Mouse (Mus musculus): ENCODE results near the gene Rbm17. TPM values are rescaled to one million over a fixed set of nuclear protein-coding genes. Genes with fewer than 3 reads are reported as not detected.
A peak's percentile ranks its signal among the peaks of the same experiment; 100 is the strongest.
"Not testable (repeated sequence)": the region's sequence is repeated elsewhere in the genome, so short reads cannot be mapped to it uniquely, and the experiment has no call there.

The Rbm17 gene
- polyA plus RNA-seq, 1 experiment from 2014 or later = 140 TPM

DNA sequence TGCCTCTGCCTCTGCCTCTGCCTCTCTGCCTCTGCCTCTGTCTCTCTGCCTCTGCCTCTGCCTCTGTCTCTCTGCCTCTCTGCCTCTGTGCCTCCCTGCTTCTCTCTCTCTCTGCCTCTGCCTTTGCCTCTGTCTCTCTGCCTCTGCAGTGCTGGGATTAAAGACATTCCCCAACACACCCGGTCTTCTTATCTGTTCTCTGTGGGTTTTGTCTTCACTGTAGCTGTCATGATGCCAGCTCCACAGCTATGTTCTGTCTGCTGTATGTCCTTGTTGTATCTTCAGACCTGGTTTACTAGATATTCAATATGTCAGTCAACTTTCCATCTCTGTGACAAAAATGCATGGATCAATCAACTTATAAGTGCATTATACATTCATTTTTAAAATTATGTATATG is 62.4 kb downstream of the Rbm17 start:
- H3K9me3 ChIP-seq; H3K4me1 ChIP-seq (replicated peaks); H3K9ac ChIP-seq (replicated peaks); H3K27ac ChIP-seq; ATAC-seq; H3K4me3 ChIP-seq (replicated peaks); H3K27me3 ChIP-seq; H3K36me3 ChIP-seq; H3K4me2 ChIP-seq (replicated peaks): not testable (repeated sequence)
- WGBS = 64% methylated on average over 1 of the region's 1 CpGs

DNA sequence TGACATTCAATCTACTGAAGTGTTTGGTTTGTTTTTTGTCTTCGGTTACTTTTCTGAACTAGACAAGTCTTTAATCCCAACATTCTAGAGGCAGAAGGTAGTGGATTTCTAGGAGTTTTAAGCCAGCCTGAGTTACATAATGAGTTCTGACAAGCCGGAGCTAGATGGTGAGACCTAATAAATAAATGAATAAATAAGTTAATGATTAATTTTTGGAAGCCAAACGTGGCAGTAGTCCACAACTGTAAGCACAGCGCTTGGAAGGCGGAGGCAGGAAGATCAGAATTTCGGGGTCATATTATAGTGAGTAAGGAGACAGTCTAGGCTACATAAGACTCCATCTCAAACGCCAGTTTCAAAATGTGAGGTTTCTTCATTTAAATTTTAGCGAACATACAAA is 68.0 kb downstream of the Rbm17 start:
- Histone ChIP-seq H3K4me1 (replicated peaks) (peaks cover 5% of the 10 kb centered on the region), H3K27me3 (peaks cover 17% of the 10 kb centered on the region), H3K27ac (no peak overlapping the region), H3K9ac (replicated peaks) (no peak overlapping the region), H3K4me2 (replicated peaks) (peak overlapping the region; percentile 88), H3K36me3 (no peaks in the 10 kb centered on the region), H3K9me3 (no peaks in the 10 kb centered on the region), H3K4me3 (replicated peaks) (peak overlapping the region; percentile 49)
- no peak for ATAC-seq
- WGBS = 72% methylated on average over 8 of the region's 8 CpGs

Other genes starting within 250 kb of the Rbm17 start
- gene Pfkfb3, start 50.1 kb downstream of the Rbm17 start, polyA plus RNA-seq (2015; fragmentation: Nextera tagmentation; extraction: Ambion mirVana) = 23.4 and 24.8 TPM in 2 replicates
- not detected in 2 replicates for gene Gm17490, start 22.1 kb upstream of the Rbm17 start, polyA plus RNA-seq (2015; fragmentation: Nextera tagmentation; extraction: Ambion mirVana)
- 0.16 TPM in 1 of 2 replicates, not detected in the other for gene Il2ra, start 38.7 kb upstream of the Rbm17 start, polyA plus RNA-seq (2015; fragmentation: Nextera tagmentation; extraction: Ambion mirVana)
- gene Il15ra, start 101.1 kb upstream of the Rbm17 start, polyA plus RNA-seq (2015; fragmentation: Nextera tagmentation; extraction: Ambion mirVana) = 1.1 and 1.3 TPM in 2 replicates
- gene Fbh1, start 173.4 kb upstream of the Rbm17 start, polyA plus RNA-seq (2015; fragmentation: Nextera tagmentation; extraction: Ambion mirVana) = 132 and 133 TPM in 2 replicates
- gene Ankrd16, start 173.7 kb upstream of the Rbm17 start, polyA plus RNA-seq (2015; fragmentation: Nextera tagmentation; extraction: Ambion mirVana) = 56.6 and 59.8 TPM in 2 replicates

Measured in midbrain, embryonic 13.5 days (tissue).